Mouse (Mus musculus) heart, adult 2 months (tissue): Measurements from ENCODE around the gene Adm2. TPM values are rescaled to one million over a fixed set of nuclear protein-coding genes. Genes with fewer than 3 reads are reported as not detected.

ENCODE experiments used
- DNase-seq, 2 experiments: peaks; one replicate each; pipeline ENCODE4 v3.0.0; 2021
- H3K27ac ChIP-seq: fragments of 200-600 bp; 2 replicates; pipeline ENCODE4 v1.8.1; 2022
- H3K27me3 ChIP-seq: fragments of 200-500 bp; 2 replicates; pipeline ENCODE4 v1.6.1; 2012; ENCODE audit warnings: mild to moderate bottlenecking, low read length, inconsistent platforms, mixed read lengths; ENCODE audit not compliant: control insufficient read depth, insufficient read depth
- H3K36me3 ChIP-seq: fragments of 200-500 bp; 2 replicates; pipeline ENCODE4 v1.6.1; 2012; ENCODE audit warnings: low read length, inconsistent platforms; ENCODE audit not compliant: control insufficient read depth, insufficient read depth
- H3K4me1 ChIP-seq: fragments of 200-500 bp; 2 replicates; pipeline ENCODE4 v1.6.1; 2011; ENCODE audit warnings: low read length; ENCODE audit not compliant: control insufficient read depth, insufficient read depth
- H3K4me3 ChIP-seq: fragments of 200-600 bp; 2 replicates; pipeline ENCODE4 v1.8.1; 2022
- H3K79me2 ChIP-seq: fragments of 200-500 bp; replicated peaks from 2 replicates; pipeline ENCODE4 v1.6.1; 2012; ENCODE audit warnings: mild to moderate bottlenecking, inconsistent platforms, low read length, moderate library complexity, mixed read lengths; ENCODE audit not compliant: control insufficient read depth, insufficient read depth
- H3K9ac ChIP-seq: fragments of 200-500 bp; 2 replicates; pipeline ENCODE4 v1.6.1; 2012; ENCODE audit warnings: low read depth, mild to moderate bottlenecking, control low read depth, inconsistent platforms, low read length, mixed read lengths
- CTCF ChIP-seq: fragments of 200-600 bp; IDR thresholded peaks from 2 replicates; pipeline ENCODE4 v1.8.1; 2022; ENCODE audit warnings: antibody characterized with exemption, mild to moderate bottlenecking, moderate library complexity
- EP300 ChIP-seq: fragments of 200-500 bp; IDR thresholded peaks from 2 replicates; pipeline ENCODE4 v1.6.1; 2011; ENCODE audit warnings: low read depth, low read length, control low read depth; ENCODE audit not compliant: insufficient read depth
- POLR2A ChIP-seq: fragments of 200-500 bp; IDR thresholded peaks from 2 replicates; pipeline ENCODE4 v1.6.1; 2011; ENCODE audit warnings: mild to moderate bottlenecking, low read depth, low read length, control low read depth; ENCODE audit not compliant: insufficient read depth
- WGBS: fragments of 180-500 bp; shearing (Covaris S2); methylation state at CpG from one replicate; pipeline ENCODE4 v1.1.7; 2018; 5-methylcytosine and 5-hydroxymethylcytosine counted together
- intact Hi-C: fragments of 180-260 bp; cut with DNase I; formaldehyde crosslinking; loops from one replicate; pipeline ENCODE4 v1.15.1; 2025
- polyA plus RNA-seq: library from polyadenylated mRNA; depleted of rRNA; stranded (reverse); fragments of >200 nt; gene quantifications from 2 replicates; pipeline ENCODE4 v1.2.3, GENCODE M21; 2012
- total RNA-seq, 2 experiments: library from RNA; stranded (reverse); gene quantifications; 2 replicates each; pipeline ENCODE4 v1.2.3; 2021

The Adm2 gene
- total and polyA plus RNA-seq, 3 experiments = not detected

- no peaks in the 10 kb centered on the region for H3K4me1 ChIP-seq
- intact Hi-C loops = loop anchor here (5.0 kb wide), 1 partner anchor 189 kb away; no protein-coding TSS in a partner anchor
- 77% methylated on average over 3 of the region's 3 CpGs for WGBS
Observed at GRCm38 (mm10) chr15:89343325-89343724, 20.8 kb downstream of the Adm2 start.

GRCm38 (mm10) chr15:89350447-89350846 lies 27.9 kb downstream of the Adm2 start:
- no peaks in the 10 kb centered on the region; the same call in 1 of the 2 replicates for H3K36me3 ChIP-seq
- peak overlapping the region; percentile 82 for H3K27ac ChIP-seq
- H3K4me1 ChIP-seq = peaks cover 7% of the 10 kb centered on the region
- H3K9ac ChIP-seq = peak overlapping the region; percentile 29; the same call in 1 of the 2 replicates
- 57% methylated on average over 5 of the region's 5 CpGs for WGBS
- peak overlapping the region; percentile 32 for H3K4me3 ChIP-seq
- intact Hi-C loops = no loop called here
- no peaks in the 10 kb centered on the region for H3K27me3 ChIP-seq
- DNase-seq = no peak
- peaks cover 3% of the 10 kb centered on the region for H3K79me2 ChIP-seq
- TF ChIP-seq POLR2A (peak; percentile 69), EP300 (0 out of 2 replicates have a peak, but pooled peaks have one; percentile 23), CTCF (0 out of 2 replicates have a peak, but pooled peaks have one; percentile 3)

More at GRCm38 (mm10) chr15:89343325-89343724, 20.8 kb downstream of the Adm2 start:
- Histone ChIP-seq H3K36me3 (no peaks in the 10 kb centered on the region), H3K4me3 (no peak overlapping the region), H3K27me3 (no peaks in the 10 kb centered on the region), H3K79me2 (no peaks in the 10 kb centered on the region), H3K9ac (no peak overlapping the region), H3K27ac (no peak overlapping the region)
- DNase-seq = no peak
- TF ChIP-seq POLR2A (no peak), CTCF (peak; percentile 75)

DNA sequence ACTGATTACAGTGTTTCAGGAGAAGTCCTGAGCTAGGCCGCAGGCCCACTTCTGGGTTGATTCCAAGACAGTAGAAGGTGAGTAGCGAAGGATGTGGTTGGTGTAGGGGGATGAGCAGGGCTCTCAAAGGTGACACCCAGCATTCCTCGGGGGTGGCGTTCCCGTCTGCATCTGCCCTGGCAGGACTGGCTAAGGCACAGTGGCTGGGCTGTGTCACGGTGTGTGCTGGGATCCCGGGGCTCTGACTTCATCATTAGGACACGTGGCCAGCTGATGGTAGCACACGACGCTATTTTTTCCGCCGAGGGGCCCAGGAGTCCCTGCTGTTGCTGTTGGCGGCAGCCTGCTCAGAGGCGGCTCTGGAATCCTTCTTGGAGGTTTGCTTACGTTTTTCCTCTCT lies 28.8 kb downstream of the Adm2 start:
- no peak for TF ChIP-seq POLR2A
- no peak for TF ChIP-seq EP300
- TF ChIP-seq CTCF = no peak
- Histone ChIP-seq H3K79me2 (peaks cover 3% of the 10 kb centered on the region), H3K27me3 (no peaks in the 10 kb centered on the region), H3K27ac (peak overlapping the region; percentile 82), H3K4me1 (peaks cover 7% of the 10 kb centered on the region), H3K36me3 (no peaks in the 10 kb centered on the region; the same call in 1 of the 2 replicates), H3K4me3 (no peak overlapping the region), H3K9ac (no peak overlapping the region)
- DNase-seq = no peak
- intact Hi-C loops = no loop called here
- 67% methylated on average over 15 of the region's 15 CpGs for WGBS

GRCm38 (mm10) chr15:89352054-89352453 lies 29.5 kb downstream of the Adm2 start:
- no peaks in the 10 kb centered on the region; the same call in 1 of the 2 replicates for H3K36me3 ChIP-seq
- H3K27ac ChIP-seq = no peak overlapping the region
- no peak overlapping the region for H3K4me3 ChIP-seq
- no peak overlapping the region for H3K9ac ChIP-seq
- no peak for TF ChIP-seq CTCF
- TF ChIP-seq EP300 = no peak
- TF ChIP-seq POLR2A = no peak
- H3K4me1 ChIP-seq = peaks cover 7% of the 10 kb centered on the region
- intact Hi-C loops = no loop called here
- peaks cover 3% of the 10 kb centered on the region for H3K79me2 ChIP-seq
- no peaks in the 10 kb centered on the region for H3K27me3 ChIP-seq
- no peak for DNase-seq
- WGBS = 90% methylated on average over 14 of the region's 14 CpGs

DNA sequence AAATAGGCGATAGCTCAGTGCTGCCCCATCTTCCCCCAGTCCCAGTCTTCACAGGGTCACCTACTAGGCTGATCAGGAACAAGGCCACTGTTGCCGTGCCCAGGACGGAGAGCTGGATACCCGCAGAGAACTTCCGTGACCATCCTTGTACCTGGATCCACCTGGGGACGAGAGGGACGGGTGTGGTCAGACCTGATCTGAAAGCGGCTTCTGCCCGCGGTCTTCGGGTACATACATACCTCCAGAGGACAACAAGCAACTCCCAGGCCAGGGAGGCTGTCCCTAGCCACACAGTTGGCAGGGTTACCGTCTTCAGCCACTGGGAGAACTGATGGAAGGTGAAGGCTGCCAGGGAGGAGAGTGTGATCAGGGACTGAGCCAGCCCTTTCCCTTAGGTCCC lies 30.3 kb downstream of the Adm2 start:
- intact Hi-C loops = no loop called here
- Histone ChIP-seq H3K27me3 (no peaks in the 10 kb centered on the region), H3K27ac (no peak overlapping the region), H3K4me1 (peaks cover 7% of the 10 kb centered on the region), H3K4me3 (no peak overlapping the region), H3K9ac (no peak overlapping the region), H3K79me2 (peaks cover 3% of the 10 kb centered on the region), H3K36me3 (no peaks in the 10 kb centered on the region; the same call in 1 of the 2 replicates)
- WGBS = 97% methylated on average over 12 of the region's 12 CpGs
- no peak for TF ChIP-seq EP300
- no peak for TF ChIP-seq POLR2A
- DNase-seq = no peak

DNA sequence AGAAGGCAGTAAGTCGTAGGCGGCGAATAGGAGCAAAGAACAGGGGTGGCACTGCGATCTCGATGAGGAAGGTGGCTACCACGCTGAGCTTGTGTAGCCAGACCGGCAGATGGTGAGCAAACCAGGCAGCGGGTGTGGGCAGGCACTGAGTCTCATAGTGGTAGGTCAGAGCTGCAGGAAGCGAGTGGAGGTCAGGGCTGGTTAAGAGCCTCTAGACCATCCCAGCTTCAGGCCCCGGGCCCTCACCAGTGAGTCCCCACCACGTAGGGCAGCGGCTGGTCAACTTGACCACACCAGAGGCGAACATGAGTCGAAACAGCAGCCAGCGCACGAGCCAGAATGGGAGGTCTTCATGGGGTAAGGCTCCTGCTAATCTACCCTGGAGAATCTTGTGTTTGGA lies 31.3 kb downstream of the Adm2 start:
- Histone ChIP-seq H3K27ac (no peak overlapping the region), H3K36me3 (no peaks in the 10 kb centered on the region; the same call in 1 of the 2 replicates), H3K79me2 (peaks cover 3% of the 10 kb centered on the region), H3K4me1 (peaks cover 7% of the 10 kb centered on the region), H3K9ac (no peak overlapping the region), H3K4me3 (no peak overlapping the region), H3K27me3 (no peaks in the 10 kb centered on the region)
- TF ChIP-seq EP300 (no peak), CTCF (no peak), POLR2A (no peak)
- DNase-seq = no peak
- intact Hi-C loops = loop anchor here (2.0 kb wide), 2 partner anchors 19 to 39 kb away; partner anchors contain the start of genes Sbf1 and Sco2
- WGBS = 95% methylated on average over 16 of the region's 16 CpGs
